Mouse (Mus musculus) bone marrow macrophage, adult 2 months (primary cell): ENCODE data around the gene Myocd.

Source experiments
- CTCF ChIP-seq: IDR thresholded peaks from 2 replicates; pipeline ENCODE4 v1.5.1; 2012; ENCODE audit warnings: low read depth, mild to moderate bottlenecking, low read length, moderate library complexity
- POLR2A ChIP-seq: IDR thresholded peaks from 2 replicates; pipeline ENCODE4 v1.6.1; 2012; ENCODE audit warnings: mild to moderate bottlenecking, low read depth, low read length, borderline replicate concordance

DNA sequence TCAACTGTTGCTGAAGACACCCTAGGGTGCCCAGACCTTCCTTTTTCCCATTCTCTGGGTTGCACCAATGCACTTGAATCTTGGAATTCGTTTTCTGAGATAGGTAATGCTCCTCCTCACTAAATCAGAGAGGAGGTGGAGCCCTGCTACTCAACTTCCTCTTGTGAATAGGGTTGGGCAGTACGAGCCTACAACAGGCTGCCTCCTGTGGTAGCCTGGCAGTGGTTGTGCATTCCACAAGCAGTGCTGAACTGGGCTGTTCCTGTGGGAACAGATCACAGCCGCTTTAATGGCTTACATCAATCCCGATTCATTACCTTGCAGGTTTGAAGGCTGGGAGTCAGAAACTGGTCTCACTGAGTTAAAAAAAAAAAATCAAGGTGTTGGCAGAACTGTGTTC, 1.2 kb upstream of the Myocd start:
- TF ChIP-seq POLR2A (no peak), CTCF (no peak)
